Mouse (Mus musculus) thymus, postnatal 4 days (tissue): Measurements from ENCODE around the gene Tmem136.
"Not testable (repeated sequence)": the region's sequence is repeated elsewhere in the genome, so short reads cannot be mapped to it uniquely, and the experiment has no call there.

ENCODE experiments used
- DNase-seq: peaks from one replicate; pipeline ENCODE4 v3.0.0; 2021

Tmem136 gene

DNA sequence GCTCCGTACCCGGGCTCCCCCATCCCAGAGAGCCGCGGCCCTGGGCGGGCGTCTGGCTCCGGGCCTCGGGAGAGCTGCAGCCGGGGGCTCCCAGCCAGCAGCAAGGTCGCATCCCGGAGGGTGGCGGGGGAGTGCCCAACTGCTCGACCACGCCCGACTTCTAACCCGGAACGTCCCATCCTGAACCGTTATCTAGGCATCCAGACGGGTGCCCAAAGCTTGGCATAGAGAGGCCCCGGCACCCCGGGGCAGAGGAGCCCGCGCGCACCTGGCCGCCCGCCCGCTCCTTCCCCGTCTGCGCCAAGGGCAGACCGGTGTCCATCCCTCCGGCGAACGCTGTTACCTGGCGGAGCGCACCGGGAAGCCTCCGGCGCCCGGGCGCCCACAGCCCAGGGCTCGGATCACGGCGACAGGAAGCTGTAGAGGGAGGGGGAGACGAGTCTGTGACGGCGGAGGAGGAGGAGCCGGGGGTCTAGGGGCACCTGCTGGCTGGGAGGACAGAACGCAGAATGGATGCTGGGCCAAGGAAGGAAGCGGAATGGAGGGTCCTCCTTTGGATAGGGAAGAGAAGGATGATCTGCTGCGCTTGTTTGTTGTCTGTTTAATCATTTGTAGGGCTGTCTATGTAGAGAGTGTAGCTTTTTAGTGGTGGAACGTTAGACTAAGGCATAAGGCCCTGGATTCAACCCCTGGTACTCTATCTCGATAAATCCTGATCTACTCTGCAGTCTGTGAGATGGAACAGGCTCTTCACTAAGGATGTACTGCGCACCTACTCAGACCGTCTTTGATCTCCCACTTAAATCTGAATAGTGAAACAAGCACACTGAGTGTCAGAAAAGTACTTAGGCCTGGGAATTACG is at the start of gene Tmem136:
Gene Tmem136 (minus strand): TSS at position 437 of the 863 bp plus-strand sequence.
- DNase-seq, result peak; percentile 53

GRCm38 (mm10) chr9:43155960-43156359 is 39.6 kb upstream of the Tmem136 start:
- no peak for DNase-seq

DNA sequence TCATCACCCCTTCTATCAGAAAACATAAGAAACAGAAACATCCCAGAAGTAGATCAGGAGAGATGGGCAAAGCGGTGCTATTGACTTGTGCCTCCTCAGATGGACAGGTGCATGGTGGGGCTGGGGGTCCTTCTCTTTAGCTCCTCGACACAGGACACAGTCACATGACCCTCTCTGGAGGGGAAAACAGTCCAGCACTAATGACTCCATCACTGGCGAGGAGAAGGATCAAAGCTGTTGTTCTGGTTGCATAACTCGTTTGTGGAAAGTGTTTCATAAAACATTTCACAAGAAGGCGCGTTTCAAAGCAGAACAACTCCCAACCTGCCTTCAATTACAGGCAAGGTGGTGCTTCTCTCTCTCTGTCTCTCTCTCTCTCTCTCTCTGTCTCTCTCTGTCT is 35.4 kb upstream of the Tmem136 start:
- no peak for DNase-seq

DNA sequence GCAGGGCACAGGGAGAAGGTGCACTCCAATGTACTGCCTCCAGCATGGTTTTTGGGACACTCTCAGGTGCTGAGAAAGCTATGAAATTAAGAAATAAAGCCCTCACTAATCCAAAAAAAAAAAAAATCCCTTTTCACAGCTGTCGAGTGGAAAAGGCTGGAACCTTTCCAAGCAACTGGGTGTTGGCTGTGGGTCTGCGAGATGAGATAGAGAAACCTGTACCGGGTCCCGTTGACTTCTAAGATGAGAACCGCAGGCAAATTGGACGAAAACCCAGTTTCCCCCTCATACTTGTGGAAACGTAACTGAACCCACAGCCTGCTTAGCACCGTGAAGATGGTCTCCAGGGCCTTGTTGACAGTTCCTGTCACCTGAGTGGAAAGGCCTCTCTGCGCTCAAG is 34.6 kb upstream of the Tmem136 start:
- DNase-seq, result no peak

DNA sequence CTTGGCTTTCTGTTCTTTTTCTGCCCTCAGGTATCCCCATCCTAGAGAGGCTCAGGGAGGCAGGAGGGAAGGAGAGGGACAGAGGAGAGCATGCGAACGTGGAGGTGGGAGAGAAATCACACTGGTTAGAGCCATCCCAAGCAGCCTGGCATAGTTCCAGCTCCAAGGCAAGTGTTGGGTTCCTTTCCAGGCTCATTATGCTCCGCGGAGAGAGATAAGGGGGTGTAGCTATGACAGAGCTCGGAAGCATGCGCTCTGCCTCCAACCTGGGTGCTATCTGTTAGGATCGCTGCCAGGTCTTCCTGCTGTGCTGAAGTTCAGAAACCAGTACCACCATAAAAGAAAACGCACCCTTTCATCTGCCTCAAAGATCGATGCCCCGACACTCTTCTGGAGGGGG is 33.7 kb upstream of the Tmem136 start:
- no peak for DNase-seq

- no peak for DNase-seq
Observed at GRCm38 (mm10) chr9:43149498-43149897, 33.1 kb upstream of the Tmem136 start.

DNA sequence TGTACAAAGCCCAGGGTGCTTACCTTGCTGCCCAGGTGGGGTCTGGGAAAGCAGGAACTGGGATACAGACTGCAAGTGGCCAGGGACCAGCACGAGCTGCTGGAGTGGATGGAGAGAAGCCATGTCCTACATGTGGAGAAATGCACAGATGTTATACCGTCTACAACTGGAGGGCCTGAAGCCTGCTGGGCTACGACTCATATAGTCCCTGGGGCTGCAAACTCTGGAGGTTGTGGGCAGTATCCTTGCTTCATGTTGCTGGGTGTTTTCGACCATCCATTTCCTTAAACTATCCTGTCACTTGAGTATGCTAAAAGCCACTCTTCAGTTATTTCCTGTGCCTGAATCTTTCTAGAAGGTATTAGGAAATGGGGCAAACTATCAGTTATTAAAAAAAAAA is 28.8 kb upstream of the Tmem136 start:
- no peak for DNase-seq

DNA sequence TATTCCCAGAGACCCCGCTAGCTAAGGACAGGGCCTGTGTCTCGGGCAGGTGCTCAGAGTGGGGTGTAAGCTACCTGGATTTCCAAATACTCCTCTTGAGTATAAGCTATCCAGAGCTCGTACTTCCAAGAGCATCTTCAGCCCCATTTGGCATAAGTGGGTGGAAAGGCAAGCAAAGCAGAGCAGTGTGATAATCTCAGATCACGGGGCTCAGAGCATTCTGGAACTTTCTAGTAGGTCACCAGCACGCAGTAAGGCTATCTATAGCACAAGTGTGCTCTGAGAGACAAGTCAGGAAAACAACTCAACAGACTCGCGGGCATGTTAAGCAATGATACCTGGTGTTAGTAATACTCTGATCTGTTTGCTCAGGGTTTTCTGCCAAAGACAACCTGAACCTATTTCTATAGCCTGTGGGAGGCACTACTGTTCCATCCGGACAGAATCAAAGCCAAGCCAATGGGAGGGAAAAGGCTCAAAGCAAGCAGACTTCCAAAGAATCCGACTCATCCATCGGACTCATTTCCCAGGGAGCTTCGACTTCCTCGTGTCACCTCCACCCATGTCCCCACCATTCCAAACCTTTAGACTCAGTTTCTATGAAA is 27.9 kb upstream of the Tmem136 start:
- no peak for DNase-seq

DNA sequence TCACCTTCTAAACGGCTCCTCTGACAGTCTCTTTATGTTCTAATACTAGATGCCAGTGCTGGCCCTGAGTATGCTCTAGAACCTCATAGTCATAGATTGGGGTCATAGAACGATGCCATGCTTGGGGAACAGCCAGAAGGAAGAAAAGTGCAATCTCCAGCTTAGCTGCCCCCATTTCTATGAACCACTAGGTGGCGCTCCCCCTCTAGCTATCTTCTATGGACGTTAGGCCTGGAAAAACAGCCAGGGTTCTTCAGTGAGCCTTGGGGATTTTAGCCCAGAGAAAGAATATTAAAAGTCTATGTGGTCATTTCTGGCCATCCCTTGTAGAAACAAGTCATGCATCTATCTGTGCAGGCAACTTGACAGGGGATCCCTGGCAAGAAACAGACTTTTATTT is 25.5 kb upstream of the Tmem136 start:
- peak; percentile 63 for DNase-seq

DNA sequence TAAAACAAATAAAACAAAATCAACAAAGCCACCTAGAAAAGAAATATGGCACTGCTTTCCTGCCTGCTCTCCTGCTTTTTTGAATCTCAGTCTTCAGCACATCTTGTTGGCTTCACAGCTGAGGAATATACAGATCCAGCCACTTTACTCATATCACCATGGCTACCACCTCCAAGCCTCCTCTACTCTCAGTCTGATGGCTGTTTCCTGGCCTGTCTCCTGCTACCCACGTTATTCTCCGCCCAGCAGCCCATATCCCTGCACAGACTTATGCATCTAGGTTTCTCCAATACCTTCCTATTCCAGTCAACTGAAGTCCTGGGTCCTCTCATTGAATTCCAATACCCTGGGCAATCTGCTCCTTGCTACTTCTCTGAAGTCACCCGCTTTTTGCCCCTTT is 17.2 kb upstream of the Tmem136 start:
- DNase-seq, result no peak

GRCm38 (mm10) chr9:43132380-43132779 is 16.0 kb upstream of the Tmem136 start:
- no peak for DNase-seq

GRCm38 (mm10) chr9:43131940-43132339 is 15.6 kb upstream of the Tmem136 start:
- no peak for DNase-seq

DNA sequence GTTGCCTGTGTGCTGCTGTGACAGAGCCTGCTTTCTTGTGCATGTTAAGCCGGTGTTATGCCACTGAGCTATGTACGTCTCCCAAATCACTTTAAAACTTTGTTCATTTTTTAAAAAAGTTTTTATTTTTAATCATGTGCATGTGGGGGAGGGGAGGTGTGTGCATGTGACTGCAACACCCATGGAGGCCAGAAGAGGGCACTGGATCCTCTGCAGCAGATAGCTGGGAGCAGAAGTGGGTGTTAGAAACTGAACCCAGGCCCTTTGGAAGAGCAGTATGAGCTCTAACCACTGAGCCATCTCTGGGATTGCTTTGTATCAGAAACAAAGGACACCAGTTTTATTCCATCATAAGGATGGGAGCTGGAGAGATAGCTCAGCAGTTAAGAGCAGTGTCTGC is 14.3 kb upstream of the Tmem136 start:
- DNase-seq, result peak; percentile 17

DNA sequence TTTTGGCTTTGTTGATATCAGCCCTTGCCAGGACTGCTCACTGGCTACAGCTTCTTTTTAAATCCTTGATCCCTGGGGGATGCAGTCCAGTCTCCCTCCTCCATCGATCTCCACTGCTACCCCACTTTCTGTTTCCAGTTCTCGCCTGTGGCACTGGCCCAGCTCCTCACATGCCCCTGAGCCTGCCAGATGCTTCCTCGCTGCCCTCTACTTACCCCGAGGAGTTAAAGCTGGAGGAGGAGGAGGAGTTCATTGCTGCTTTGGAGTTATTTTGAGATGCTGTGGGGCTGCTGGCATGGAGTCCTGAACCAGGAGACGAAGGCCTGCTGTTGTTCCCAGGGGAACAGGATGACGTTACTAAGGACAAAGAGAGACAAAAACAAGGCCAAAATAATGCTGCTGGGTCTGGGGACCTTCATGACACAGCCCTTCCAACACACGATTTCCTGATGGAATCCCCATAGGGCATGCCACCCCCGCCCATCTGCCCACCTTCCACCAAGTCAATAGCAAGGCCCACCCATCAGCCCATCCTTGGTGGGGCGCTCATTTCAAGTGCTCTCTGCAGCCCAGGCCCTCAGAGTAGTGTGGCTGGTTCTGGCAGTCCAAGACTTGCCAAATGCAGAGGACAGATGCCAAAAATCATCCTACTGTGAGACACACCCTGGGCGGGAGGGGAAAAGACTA is 10.9 kb upstream of the Tmem136 start:
- no peak for DNase-seq

DNA sequence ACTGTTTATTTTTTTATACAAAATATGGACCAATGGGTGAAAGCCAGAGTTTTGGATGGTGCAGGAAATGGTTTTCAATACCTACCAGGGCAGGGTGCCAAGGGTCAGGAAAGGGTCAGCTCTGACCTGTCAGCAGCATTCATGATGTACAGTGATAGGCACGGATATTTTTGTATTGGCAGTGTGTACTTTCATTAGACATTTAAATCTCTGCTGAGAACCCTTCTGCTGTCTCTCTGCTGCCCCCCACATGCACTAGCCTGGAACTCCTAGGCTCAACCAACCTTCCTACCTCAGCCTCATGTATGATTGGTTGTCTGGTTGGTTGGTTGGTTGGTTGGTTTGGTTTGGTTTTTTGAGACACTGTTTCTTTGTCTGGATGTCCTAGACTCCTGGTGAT is 6.0 kb upstream of the Tmem136 start:
- no peak for DNase-seq

GRCm38 (mm10) chr9:43121948-43122347 is 5.6 kb upstream of the Tmem136 start:
- DNase-seq, result not testable (repeated sequence)

DNA sequence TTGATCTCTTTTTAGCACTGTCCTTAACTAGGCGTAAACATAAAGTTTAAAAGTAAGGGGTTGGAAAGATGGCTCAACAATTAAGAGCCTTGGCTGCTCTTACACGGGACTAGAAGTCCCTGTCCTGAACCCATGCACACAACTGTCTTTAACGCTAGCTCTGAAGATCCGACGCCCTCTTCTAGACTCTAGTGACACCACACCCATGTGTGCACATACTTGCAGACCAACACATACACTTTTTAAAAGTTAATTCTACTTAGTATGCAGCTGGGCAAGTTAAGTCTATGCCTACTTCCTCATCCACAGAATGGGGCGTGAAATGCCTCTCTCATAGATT is 597 bp upstream of the Tmem136 start:
- DNase-seq, result no peak

DNA sequence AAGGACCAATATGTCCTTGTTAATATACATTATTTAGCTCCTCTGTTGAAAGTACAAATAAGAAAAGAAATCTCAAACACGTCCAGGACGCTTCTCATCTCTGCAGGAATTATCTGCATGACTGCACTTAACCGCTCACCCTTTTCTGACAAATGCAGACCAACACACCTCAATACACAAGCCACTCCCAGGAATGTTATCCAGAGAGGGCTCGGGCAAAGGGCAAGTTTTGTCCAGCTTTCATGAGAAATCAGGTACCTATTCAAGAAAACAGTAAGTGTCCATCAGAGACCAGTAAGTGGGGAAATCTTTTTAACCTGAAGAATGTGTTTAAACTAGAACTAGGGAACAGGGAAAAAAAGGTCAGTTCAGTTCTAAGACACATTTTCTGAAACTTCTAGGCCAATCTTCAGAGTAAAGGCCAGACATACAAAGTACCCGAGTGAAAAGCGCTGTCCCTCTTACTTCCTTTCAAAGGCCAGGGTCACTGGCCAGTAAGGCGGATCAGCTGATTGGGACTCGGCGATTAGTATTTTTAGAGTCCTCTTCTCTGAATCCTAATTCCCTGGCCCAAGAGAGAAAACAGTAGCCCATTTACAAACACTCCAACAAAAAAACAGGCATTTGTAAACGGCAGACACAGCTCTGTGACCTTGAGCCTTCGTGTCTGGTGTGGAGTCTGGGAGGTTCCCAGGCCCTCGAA is 788 bp downstream of the Tmem136 start:
- DNase-seq, result no peak

DNA sequence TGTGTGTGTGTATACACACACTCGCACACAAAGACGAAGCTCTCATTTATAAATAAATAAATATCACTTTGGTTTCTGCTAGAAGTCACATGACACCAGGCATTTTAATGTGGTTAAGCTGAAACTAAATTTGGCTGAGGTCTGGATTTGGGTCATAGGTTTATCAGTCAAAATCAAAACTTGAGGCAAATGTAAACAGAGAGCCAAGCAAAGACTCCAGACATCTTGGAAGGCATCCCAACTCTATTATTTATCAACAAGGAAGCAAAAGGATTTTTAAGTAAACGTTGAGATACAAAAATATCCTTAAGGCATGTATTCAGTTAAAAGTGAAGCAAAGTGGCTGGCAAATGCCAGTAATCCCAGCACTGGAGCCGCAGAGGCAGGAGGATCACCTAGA is 1.5 kb downstream of the Tmem136 start:
- DNase-seq, result no peak

DNA sequence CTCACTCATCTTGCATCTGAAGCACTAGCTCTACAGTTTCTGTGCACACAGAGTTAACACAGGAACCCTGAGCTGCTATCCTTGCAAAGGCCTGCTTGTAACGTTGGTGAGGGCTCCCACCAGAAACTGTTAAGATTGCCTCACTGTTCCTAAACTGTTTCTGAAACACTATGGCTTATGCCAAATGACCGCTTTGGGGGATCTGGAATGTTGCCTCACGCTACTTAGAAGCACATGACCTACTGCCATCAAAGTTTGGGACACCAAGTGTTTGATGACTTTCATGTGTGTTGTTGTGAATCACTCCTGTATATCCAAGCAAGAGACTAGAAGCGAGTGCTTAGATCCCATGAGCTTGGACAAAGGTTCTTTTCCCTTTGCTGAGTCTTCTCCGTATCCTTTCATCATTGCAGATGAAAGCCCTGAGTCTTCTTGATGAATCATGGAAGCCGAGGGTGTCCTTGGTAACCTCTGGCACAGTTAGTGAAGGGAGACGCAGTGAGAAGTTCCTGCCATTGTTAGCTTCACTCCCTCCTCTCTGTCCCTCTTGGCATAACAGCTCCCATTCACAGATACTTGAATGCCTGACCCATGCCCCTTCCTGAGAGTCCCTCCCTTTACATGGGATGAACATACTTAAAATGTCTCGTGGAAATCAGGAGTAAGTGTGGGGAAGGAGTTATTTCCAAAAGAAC is 5.9 kb downstream of the Tmem136 start:
- DNase-seq, result no peak

DNA sequence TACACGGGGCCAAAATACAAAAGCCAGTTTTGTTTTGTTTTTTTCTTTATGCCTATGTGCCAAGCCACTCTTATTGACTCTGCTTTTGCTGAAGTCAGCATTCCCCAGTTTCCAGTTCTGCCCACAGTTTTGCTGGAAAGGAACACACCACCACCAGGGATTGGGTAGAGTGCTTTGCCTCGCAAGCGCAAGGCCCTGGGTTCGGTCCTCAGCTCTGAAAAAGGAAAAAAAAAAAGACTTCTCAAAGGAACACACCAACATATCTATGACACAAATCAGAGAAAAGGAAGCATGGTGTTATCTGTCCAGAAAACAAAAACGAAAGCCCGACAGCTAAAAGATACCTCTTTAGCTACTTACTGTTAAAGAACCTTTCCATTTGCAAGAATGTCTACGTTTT is 7.2 kb downstream of the Tmem136 start:
- no peak for DNase-seq

DNA sequence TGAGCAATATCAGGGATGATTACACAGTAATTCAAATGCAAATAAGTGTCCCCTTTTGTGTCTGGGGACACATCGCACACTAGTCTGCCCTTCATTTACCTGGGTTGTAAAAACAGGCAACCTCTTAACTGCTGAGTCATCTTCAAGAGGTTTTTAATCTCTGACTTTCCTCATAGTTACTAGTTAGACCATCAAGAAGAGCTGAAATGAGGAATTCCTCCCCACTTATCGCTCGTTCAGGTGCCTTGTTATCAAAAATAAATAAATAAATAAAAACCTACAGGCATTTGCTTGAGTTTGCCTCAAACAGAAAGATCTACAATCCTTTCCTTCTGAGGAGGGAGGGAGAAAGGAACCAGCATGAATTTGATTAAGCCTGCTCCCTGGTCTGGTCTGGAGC is 7.6 kb downstream of the Tmem136 start:
- DNase-seq, result no peak

DNA sequence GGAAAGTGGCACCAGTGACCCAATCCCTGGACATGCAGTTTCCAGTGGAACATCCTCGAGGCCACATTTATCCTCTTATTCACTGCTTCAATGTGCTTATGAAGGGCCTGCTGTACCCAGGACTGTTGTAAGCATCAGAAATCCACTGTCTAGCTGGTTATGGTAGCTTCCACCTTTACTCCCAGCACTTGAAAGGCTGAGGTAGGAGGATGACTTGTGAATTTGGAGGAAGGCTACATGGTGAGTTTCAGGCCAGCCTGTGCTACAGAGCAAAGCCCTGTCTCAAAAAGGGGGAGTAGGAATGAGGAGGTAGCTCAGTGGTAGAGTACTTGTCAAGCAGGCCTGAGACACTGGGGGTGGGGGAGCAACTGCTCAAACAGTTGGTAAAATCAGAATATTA is 8.3 kb downstream of the Tmem136 start:
- DNase-seq, result no peak
